Mouse (Mus musculus) heart, adult 9 months (tissue): ENCODE data around the gene Slc25a36.

ENCODE experiments used
- DNase-seq, 2 experiments: peaks; one replicate each; pipeline ENCODE4 v3.0.0; 2022; ENCODE audit warnings: low spot score in 2 of 2

The Slc25a36 gene

DNA sequence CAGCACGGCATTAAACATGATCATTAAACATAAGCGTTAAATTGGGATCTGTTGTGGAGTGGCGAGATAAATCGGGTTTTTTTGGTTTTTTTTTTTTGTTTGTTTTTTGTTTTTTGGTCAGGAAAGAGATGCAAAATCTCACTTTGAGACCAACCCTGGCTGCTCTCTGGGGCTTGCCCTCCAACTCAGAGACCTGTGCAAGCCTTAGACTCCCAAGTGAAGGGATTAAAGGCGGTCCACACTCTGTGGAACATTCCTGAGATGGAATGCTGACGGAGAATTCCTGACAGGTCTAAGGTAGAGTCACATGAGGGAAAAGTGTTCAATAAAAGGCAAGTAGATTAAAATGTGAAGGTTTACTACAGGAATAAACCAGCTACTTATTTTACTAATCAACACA, 549 bp upstream of the Slc25a36 start:
- DNase-seq, result no peak

DNA sequence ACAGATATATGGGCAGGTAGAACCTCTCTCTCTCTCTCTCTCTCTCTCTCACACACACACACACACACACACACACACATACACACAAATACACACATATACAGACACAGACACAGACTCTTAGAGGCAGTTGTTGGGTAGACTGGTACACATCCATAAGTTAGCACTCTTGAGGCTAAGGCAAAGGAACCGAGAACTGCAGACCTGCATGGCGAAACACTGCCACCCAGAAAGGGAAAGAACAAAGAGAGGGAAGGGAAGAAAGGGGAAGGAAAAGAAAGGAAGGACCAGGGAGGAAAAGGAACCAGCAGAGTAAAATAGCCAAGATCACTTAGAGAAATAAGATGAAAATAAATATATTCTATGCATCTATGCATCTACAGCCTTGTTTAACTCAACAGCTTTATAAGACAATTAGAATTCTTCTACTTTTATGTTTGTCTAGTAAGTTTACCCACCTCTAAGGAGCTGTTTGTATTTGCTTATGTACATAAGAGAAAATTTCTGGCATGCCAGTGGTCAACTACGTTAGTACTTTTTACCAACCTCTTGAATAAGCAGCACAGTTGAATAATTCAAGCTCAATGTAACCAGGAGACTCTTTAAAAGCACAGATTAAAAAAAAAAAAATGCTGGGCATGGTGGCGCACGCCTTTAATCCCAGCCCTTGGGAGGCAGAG, 4.3 kb downstream of the Slc25a36 start:
- DNase-seq, result no peak

DNA sequence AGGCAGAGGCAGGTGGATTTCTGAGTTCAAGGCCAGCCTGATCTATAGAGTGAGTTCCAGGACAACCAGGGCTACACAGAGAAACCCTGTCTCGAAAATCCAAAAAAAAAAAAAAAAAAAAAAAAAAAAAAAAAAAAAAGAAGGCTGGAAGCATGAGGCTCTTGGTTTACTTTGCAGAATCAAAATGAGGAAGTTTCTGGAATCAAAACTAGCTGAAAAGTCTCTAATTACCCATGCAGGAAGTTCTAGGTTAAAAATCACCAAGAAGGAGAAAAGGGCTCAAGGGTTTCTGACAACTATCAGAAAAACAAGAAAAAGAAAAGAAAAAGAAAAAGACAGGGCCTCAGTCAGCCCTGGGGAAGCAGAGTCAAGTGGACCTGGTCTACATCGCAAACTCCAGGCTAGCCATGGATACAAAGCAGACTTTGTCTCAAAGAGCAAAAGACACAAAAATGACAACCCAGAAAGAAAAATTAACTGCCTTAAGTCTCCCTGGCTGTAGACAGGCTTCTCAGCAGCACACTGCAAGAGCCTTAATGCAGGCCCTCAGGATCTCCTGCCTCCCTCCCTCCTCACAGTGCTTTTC, 5.5 kb downstream of the Slc25a36 start:
- DNase-seq, result no peak

DNA sequence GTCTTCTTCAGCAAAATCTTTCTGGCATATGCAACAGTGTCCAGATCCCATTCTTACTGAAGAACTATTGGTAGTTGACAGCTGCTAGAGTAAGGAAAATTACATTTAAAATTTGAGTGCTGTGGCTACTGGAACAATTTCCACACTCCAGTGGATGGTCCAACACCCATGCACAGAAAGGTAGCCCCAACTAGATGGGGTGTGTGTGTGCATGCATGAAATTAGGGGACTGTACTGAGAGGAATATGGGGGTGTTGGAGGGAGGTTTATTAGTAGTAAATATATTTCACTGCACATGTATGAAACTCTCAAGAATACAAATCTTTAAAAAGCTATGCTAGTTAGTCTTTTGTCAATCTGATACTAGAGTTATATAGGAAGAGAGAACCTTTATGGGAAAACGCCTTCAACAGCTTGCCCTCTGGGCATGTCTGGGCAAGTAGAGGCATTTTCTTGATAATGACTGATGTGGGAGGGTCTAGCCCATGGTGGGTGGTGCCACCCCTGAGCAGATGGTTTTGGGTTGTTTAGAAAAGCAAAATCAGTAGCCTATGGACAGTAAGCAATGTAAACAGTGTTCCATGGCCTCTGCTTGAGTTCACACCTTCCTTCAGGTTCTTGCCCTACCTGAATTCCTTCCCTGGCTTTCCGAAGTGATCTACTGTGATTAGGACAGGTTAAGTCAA, 7.4 kb downstream of the Slc25a36 start:
- no peak for DNase-seq

DNA sequence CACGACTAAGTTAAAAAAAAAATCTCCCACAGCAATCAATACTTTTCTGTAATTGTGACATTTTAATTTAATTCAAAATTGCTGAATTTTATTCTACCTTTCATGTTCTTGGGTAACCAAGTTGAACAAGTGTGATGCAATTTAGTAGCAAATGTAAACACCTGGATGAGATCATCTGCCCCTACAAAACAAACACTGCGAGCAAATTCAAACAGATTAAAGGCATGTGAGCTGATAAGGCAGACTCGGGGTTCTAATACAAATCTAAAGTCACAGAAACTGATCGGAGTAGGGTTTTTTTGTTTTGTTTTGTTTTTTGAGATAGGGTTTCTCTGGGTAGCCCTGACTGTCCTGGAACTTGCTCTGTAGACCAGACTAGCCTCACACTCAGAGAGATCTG, 12.0 kb downstream of the Slc25a36 start:
- DNase-seq, result no peak

DNA sequence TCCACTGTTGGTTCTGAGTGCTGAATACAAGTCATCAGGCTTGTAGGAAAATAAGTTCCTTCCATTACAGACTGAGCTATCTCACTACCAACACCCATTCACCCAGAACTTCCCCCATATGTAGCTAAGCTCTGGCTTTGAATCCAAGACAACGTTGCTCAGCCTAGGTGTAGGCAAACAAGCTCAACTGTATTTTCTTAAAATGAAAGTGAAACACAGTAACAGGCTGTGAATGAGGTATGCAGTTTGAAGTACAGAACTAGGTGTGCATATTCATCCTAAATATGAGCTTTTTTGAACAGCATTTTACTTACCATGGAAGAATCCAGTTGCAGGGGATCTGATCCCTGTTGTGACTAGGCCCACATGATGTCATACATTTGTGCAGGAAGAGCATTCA, 14.8 kb downstream of the Slc25a36 start:
- no peak for DNase-seq

DNA sequence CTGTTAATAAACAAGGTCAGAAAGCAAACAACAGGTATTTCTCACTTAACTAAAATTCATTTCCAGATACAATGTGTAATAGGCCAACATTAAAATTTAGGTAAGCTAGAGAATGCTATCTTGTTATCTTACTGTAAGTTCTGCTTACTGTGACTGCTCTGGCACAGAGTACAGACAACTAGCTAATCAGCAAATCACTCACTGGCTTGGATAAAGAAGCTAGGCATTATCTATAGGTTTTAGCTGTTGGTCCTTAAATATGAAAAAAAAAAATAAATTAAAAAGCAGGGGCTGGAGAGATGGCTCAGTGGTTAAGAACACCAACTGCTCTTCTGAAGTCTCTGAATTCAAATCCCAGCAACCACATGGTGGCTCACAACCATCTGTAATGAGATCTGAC, 23.1 kb downstream of the Slc25a36 start:
- DNase-seq, result no peak

DNA sequence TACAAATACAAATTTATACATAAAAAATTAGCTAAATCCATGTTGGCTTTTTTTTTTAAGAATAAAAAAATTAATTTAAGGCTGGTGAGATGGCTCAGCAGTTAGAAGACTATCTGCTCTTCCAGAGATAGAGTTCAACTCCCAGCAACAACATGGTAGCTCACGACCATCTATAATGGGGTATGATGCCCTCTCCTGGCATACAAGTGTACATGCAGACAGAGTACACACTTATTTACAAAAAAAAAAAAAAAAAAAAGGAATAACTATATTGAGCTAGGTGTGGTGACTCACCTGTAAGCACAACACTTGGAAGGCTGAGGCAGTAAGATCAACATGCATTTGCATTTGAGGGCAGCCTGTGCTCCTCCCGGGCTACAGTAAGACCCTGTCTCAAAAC, 26.3 kb downstream of the Slc25a36 start:
- no peak for DNase-seq

DNA sequence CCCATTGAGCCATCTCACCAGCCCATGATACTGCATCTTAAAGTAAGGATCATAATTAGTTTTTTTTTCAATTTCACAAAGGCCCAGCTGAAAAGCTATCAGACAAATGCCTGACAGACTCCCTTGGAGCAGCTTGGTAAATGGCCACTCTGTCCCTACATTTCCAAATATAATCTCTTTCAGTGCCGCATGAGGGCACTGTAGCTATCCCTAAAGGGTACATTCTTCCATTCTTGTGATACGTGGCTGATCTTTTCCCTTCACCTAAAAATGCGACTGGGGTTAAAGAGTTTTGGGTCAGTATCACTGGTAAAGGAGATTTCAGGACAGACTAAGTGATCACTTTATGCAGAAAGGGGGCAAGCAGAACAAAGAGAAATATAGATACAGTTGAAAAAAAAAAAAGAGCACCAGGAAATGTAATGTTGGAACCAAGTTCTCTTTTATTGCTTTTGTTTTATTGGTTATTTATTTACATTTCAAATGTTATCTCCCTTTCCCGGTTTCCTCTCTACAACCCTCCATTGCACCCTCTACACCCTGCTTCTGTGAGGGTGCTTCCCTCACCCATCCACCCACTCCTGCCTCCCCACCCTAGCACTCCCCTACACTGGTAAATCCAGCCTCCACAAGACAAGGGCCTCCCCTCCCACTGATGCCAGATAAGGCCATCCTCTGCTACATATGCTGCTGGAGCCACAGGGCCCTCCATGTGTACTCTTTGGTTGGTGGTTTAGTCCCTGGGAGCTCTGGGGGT, 29.7 kb downstream of the Slc25a36 start:
- no peak for DNase-seq

DNA sequence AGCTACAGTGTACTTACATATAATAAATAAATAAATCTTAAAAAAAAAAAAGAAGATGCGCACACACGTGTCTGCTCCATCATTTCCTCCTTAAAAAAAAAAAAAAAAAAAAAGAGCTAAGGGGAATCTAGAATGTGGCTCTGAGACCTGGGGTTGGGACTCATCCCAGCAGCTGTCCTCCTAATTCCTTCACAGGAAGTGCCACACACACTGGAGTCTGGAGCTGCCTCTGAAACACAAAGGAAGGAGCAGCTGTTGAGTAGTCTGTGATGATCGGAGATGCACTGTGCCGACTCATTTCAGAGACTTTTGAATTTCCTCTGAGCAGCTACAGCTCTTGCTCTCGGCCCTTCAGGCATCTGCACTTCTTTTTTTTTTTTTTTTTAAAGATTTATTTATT, 41.0 kb downstream of the Slc25a36 start:
- no peak for DNase-seq

DNA sequence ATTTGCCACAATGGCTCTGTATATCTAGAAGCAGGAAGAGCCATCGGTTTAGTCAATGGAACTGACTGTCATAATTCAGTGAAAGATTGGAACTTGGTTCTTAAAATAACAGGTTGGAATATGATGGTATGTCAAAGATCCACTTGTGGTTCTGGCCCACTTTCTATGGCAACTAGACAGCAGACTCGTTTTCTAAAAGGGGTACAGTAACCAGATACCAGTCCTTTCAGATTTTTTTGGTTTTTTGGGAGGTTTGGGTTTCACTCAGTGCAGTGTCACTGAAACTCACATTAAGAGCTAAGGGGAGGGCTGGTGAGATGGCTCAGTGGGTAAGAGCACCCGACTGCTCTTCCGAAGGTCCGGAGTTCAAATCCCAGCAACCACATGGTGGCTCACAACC, 41.5 kb downstream of the Slc25a36 start:
- DNase-seq, result no peak

DNA sequence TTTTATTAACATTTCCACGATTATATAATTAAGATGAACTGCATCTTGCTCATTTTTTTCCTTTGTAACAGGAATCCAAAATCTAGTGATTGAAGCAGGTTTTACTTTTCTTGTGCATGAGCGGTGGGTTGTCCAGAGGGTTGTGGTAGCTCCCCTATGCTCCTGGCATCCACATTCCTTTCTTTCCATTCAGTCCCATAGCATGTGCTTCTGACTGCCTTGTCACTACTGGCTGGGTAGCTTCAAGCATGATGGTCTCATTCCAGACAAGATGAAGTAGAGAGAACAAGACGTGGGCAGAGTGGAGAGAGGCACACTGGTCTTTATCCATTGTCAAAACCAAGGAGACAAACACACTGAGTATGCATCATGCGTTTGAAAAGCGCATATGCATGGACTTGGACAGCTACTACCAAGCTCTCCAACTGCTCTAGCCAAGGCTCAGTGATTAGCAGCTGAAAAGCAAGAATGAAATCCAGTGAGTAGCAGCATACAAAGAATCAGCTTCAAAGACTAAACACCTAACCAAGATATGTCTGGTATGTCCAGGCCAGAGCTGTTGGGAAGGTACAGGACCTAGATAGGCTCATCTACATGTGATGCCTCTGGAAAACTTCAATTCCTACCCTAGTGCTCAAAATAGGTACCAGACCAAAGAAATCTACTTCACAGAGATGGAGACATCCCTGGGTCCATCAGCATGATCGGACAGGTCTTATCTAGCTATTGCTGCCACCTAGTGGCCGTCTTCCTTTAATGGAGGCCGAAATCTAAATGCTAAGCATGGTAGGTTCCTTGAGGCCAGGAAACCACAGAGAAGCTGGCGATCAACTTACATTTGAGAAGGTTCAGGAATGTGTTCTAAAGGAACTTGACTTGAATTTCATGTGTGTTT, 42.5 kb downstream of the Slc25a36 start:
- DNase-seq, result peak; percentile 39 to 66

DNA sequence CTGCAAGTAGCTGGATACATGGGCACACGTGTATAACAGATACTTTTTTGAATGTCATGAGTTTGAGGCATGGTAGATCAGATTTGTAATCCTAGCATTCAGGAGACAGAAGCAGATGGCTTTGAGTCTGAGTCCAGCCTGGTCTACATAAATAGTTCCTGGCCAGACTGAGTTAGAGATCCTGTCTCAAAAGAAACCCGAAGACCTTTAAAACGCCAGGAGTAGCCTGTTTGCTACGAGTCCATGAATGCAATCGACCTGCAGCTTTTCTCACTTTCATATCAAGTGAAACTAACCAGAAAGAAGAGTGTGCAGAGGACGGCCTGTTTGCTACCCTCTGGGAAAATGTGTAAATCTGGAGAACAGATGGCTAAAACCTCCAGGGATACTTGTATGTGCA, 43.2 kb downstream of the Slc25a36 start:
- no peak for DNase-seq

DNA sequence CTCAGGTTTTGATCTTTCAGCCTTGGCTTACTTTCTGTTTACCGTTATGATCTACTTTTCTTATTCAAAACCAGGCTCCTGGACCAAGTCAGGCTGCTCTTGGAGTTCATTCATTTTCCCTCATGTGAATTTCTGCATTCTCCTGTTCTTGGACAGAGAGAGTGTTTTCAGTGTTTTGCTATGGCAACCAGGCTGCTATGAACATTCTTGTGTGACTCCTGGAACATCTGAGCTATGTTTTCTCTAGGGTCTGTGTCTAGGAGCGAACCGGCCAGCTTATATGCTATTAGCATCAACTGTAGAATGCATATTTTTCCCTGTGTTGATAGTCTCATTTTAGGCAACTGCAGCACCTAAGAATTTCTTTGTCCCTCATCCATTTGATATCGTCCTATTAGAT, 45.1 kb downstream of the Slc25a36 start:
- DNase-seq, result no peak

DNA sequence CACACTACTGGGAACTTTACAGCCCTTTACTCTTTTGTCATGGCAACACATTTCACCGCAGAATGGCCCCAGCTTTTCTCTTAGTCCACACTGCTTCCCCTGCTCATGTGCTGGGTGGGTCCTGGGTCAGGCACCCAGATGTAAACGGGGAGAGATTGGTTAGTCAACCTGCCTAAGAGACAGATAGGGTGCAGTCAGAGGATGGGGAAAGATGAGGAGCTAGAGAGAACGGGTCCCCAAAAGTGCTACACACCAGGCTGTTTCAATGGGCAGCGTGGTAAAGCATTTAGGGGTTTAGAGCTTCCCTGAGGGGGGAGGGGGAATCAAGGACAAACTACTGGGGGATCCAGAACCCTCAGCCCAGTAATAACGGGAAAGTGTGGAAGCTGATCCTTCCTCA, 45.7 kb downstream of the Slc25a36 start:
- no peak for DNase-seq

DNA sequence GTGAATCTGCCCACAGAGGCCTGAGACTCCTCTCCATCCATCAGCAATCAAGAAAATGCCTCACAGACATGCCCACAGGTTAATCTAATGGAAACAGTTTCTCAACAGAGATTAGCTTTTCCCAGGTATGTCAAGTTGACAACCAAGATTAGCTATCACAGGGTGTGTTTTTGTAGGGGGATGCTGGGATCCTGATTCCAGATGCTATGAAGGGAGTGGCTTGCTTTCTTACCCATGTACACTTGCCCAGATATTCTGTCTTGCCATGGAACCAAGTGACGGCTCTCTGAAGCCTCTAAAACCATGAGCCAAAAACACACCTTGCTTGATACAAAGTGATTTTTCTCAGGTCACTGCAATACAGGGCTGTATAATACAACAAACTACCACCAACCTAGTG, 46.8 kb downstream of the Slc25a36 start:
- no peak for DNase-seq

DNA sequence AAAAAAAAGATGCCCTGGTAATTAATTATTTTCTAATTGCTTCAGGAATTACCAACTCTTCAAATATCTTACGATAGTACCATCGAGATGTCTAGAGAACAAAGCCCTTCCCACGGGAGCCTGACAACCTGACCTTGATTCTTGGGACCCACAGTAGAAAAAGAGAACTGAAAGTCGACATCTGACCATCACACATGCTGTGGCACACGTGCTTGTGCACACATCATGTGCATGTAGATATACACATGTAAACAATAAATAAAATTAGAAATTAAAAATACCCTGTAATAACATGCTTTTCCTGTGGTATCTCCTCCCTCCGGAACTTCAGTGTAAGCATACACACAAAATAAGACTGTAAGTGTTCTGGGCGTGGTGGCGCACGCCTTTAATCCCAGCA, 49.3 kb downstream of the Slc25a36 start:
- no peak for DNase-seq

DNA sequence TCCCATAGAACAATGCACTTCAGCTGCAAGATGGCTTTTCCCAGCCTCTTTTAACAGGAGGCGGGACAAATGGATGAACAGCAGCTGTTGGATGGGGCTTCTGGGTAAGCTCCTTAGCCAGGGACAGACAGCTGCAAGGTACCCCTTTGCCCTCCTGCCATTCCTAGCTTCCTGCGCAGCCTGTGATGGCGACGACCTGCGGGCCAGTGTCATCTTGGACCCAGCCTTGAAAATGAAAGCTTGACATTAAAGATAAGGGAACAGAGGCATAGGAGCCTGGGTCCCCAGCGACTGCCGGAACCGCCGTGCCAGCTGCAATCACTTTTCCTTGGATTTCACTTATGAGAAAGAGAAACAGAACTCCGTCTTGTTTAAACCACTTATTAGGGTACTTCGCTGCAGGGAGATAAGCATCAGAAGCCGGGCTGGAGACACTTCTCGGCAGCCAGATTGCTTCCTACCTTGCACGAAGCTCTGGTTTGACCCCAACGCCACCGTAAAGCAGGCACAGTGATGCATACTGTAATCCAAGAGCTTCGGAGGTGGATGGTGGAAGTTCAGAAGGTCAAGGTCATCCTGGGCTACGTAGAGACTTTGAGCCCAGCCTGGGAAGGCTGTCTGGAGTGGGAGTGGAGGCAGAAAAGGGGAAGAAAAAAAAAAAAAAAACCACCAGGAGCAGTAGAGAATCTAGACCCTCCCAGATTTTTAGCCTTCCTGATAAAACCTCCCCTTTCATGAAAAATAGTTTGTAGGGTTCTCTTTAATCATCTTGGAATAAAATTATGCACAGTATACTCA, 54.2 kb downstream of the Slc25a36 start:
- no peak for DNase-seq

DNA sequence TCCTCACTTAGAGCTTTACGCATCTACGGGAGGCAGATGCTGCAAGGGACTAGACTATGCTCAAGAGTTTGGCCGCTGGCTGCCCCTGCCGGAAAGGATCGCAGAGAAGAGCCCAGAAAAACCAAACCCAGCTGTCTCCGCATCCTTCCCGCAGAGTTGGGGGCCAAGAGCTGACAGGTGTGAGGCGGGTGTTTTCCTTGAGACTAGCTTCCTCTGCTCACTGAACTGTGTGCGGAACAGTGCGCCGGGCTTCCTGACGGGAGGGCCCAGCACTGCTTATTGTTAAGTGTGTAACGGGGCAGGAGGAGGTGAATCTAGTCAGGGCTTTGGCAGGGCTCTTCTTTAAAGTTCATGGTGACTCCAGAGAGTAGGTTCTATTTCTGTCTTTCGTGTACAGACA, 55.1 kb downstream of the Slc25a36 start:
- DNase-seq, result peak in 1 of 2 experiments; percentile 9

DNA sequence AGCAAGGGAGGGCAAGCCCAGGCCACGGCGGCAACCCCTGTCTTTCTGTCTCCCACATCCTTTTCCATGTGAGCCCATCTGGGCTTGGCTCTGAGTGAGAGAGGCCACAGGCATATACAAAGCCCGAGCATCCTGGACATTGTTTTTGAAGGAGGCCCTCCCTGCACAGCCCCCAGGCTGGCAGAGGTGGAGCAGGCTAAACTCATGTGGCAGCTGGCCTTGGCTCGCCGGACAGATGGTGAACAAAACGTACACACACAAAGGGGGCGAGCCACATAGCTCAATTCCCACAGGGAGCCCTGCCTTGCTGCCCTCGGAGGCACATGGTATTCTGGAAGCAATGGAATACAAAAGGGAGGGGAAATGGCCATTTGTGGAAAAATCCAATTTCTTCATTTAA, 59.8 kb downstream of the Slc25a36 start:
- no peak for DNase-seq

DNA sequence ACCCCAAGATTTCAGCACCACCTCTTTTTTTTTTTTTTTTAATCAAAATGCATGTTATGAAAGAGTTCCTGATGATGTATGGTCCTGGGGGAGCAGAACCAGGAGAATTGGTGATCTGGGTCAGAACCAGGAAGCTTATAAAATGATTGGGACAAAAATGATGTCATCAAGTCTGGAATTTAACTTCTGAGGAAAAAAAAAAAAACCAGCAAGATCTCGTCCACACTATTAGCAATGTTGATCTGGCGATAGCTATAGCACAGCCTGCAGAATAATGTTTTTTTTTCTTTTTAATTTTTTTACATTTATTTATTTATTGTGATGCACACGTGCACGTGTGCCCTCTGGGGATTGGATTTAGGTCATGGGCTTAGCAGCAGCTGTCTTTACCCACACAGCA, 64.7 kb downstream of the Slc25a36 start:
- DNase-seq, result no peak
